8 mouse cellular contexts compared by ENCODE assay signal in the genomic region with DNA sequence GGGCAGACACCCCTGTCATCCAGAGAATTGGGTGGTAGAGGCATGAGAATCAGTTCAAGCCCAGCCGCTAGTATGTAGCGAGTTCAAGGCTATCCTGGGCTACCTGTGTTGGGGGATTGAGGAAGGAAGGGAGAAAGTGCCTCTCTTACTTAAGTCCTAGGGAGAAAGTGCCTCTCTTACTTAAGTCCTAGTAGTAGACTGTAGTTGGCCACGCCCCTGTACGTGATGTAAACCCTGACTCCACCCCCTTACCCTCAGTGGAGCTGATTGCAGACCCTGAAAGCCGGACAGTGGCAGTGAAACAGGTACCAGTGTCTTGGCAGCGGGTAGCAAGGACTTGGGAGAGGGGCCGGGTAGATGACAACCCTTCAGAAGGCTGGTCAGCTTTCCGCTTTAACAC. TPM values are rescaled to one million over a fixed set of nuclear protein-coding genes. Genes with fewer than 3 reads are reported as not detected.
DNase-seq lines count a peak whose midpoint lies in the region; ATAC-seq and TF ChIP-seq lines count a peak whose summit lies in the region.

No protein-coding gene starts in this region.

- no peaks in the 10 kb centered on the region for H3K27me3 ChIP-seq in testis, adult 2 months (ENCODE audit: control insufficient read depth, insufficient read depth, low read length)
- no peaks in the 10 kb centered on the region for H3K27me3 ChIP-seq in embryonic facial prominence, embryonic 12.5 days
- H3K27me3 ChIP-seq in intestine, embryonic 16.5 days (replicated peaks; ENCODE audit: control insufficient read depth, insufficient read depth, low read length): no peaks in the 10 kb centered on the region
- H3K27me3 ChIP-seq in splenic B cell, adult 2 months (ENCODE audit: control insufficient read depth, insufficient read depth, low read length, poor library complexity, severe bottlenecking): no peaks in the 10 kb centered on the region

- ATAC-seq in embryonic facial prominence, embryonic 12.5 days (ENCODE audit: insufficient number of reproducible peaks, insufficient read depth, low FRiP score, low TSS enrichment): no peak
- ATAC-seq in intestine, embryonic 16.5 days: no peak

- H3K36me3 ChIP-seq in testis, adult 2 months (ENCODE audit: control insufficient read depth, insufficient read depth, low read length): no peaks in the 10 kb centered on the region
- H3K36me3 ChIP-seq in embryonic facial prominence, embryonic 12.5 days: peaks cover 18% of the 10 kb centered on the region
- H3K36me3 ChIP-seq in intestine, embryonic 16.5 days (ENCODE audit: control insufficient read depth, insufficient read depth, low read length): peaks cover 6% of the 10 kb centered on the region
- H3K36me3 ChIP-seq in splenic B cell, adult 2 months (ENCODE audit: control insufficient read depth, insufficient read depth, low read length, poor library complexity, severe bottlenecking): no peaks in the 10 kb centered on the region

- WGBS in embryonic facial prominence, embryonic 12.5 days: 30% methylated on average over 8 of the region's 8 CpGs
- WGBS in intestine, embryonic 16.5 days: 31% methylated on average over 8 of the region's 8 CpGs

- peak overlapping the region; percentile 80 for H3K4me2 ChIP-seq in embryonic facial prominence, embryonic 12.5 days (replicated peaks)
- peak overlapping the region; percentile 72 for H3K4me2 ChIP-seq in intestine, embryonic 16.5 days (ENCODE audit: low read depth, low read length)

- H3K4me3 ChIP-seq in testis, adult 2 months (ENCODE audit: control insufficient read depth, low read depth, low read length): peak overlapping the region; percentile 31
- H3K4me3 ChIP-seq in embryonic facial prominence, embryonic 12.5 days: peak overlapping the region; percentile 75
- peak overlapping the region; percentile 90 for H3K4me3 ChIP-seq in intestine, embryonic 16.5 days (ENCODE audit: low read length)

- peak overlapping the region; percentile 78 for H3K9ac ChIP-seq in embryonic facial prominence, embryonic 12.5 days
- H3K9ac ChIP-seq in intestine, embryonic 16.5 days (ENCODE audit: low read depth, low read length): peak overlapping the region; percentile 94

- peaks cover 40% of the 10 kb centered on the region for H3K4me1 ChIP-seq in testis, adult 2 months (ENCODE audit: control insufficient read depth, insufficient read depth, low read length)
- peaks cover 34% of the 10 kb centered on the region for H3K4me1 ChIP-seq in embryonic facial prominence, embryonic 12.5 days
- H3K4me1 ChIP-seq in intestine, embryonic 16.5 days (ENCODE audit: control insufficient read depth, insufficient read depth, low read length): peaks cover 40% of the 10 kb centered on the region

- no peaks in the 10 kb centered on the region for H3K9me3 ChIP-seq in embryonic facial prominence, embryonic 12.5 days
- no peaks in the 10 kb centered on the region for H3K9me3 ChIP-seq in intestine, embryonic 16.5 days (ENCODE audit: control insufficient read depth, low read length)

- TF ChIP-seq POLR2A in testis, adult 2 months (IDR thresholded peaks at IDR 0.05; ENCODE audit: control insufficient read depth, low read depth, low read length): no peak

- no peak for DNase-seq in testis, postnatal 10 days (ENCODE audit: low spot score)
- DNase-seq in lung, postnatal 10 days: peak; percentile 71
- DNase-seq in splenic B cell, adult 2 months (ENCODE audit: low read depth, low spot score): peak; percentile 63
- DNase-seq in layer of hippocampus, postnatal 25 days (ENCODE audit: extremely low spot score in 1 of 2, low spot score in 1 of 2): no peak
- no peak for DNase-seq in layer of hippocampus, adult 18-20 months (ENCODE audit: low spot score in 2 of 2)

- no peak overlapping the region for H3K27ac ChIP-seq in testis, adult 2 months (ENCODE audit: control insufficient read depth, insufficient read depth, low read depth, low read length)
- H3K27ac ChIP-seq in embryonic facial prominence, embryonic 12.5 days: peak overlapping the region; percentile 92; the same call in 1 of the 2 replicates
- H3K27ac ChIP-seq in intestine, embryonic 16.5 days (ENCODE audit: low read length): no peak overlapping the region

- no peak for TF ChIP-seq CTCF in testis, adult 2 months (IDR thresholded peaks at IDR 0.05; ENCODE audit: control insufficient read depth, insufficient read depth, insufficient replicate concordance, low read depth, low read length)

RNA-seq across cellular contexts. Expression of gene Pnkp, which starts 1.0 kb away (rescaled TPM):
- 26.5 and 29.4 TPM in 2 replicates for polyA plus RNA-seq in testis, adult 2 months (2012; rRNA removed)
- polyA plus RNA-seq in embryonic facial prominence, embryonic 12.5 days (2016; fragmentation: Nextera tagmentation; extraction: Ambion mirVana): 29.0 and 30.4 TPM in 2 replicates
- polyA plus RNA-seq in intestine, embryonic 16.5 days (2015; fragmentation: Nextera tagmentation; extraction: Ambion mirVana): 26.6 and 30.6 TPM in 2 replicates
- 10 to 100 TPM; 31.1 to 34.0 TPM for total RNA-seq in layer of hippocampus, postnatal 25 days (2021)
- total RNA-seq in layer of hippocampus, adult 18-20 months (2021): 10 to 100 TPM; 25.3 to 27.8 TPM

RNA-seq across cellular contexts. Expression of gene Tbc1d17, which starts 9.0 kb away (rescaled TPM):
- 24.4 and 28.5 TPM in 2 replicates for polyA plus RNA-seq in testis, adult 2 months (2012; rRNA removed)
- polyA plus RNA-seq in embryonic facial prominence, embryonic 12.5 days (2016; fragmentation: Nextera tagmentation; extraction: Ambion mirVana): 94.3 and 105 TPM in 2 replicates
- polyA plus RNA-seq in intestine, embryonic 16.5 days (2015; fragmentation: Nextera tagmentation; extraction: Ambion mirVana): 73.6 and 77.9 TPM in 2 replicates
- total RNA-seq in layer of hippocampus, postnatal 25 days (2021): 10 to 100 TPM; 59.0 to 61.0 TPM
- 10 to 100 TPM; 67.9 to 70.6 TPM for total RNA-seq in layer of hippocampus, adult 18-20 months (2021)

RNA-seq across cellular contexts. Expression of gene Akt1s1, which starts 9.1 kb away (rescaled TPM):
- 31.5 and 35.7 TPM in 2 replicates for polyA plus RNA-seq in testis, adult 2 months (2012; rRNA removed)
- polyA plus RNA-seq in embryonic facial prominence, embryonic 12.5 days (2016; fragmentation: Nextera tagmentation; extraction: Ambion mirVana): 116 and 120 TPM in 2 replicates
- polyA plus RNA-seq in intestine, embryonic 16.5 days (2015; fragmentation: Nextera tagmentation; extraction: Ambion mirVana): 105 and 107 TPM in 2 replicates
- 10 to 100 TPM; 76.1 to 79.5 TPM for total RNA-seq in layer of hippocampus, postnatal 25 days (2021)
- total RNA-seq in layer of hippocampus, adult 18-20 months (2021): 10 to 100 TPM; 76.2 to 79.7 TPM

RNA-seq across cellular contexts. Expression of gene Ptov1, which starts 11.7 kb away (rescaled TPM):
- 171 and 187 TPM in 2 replicates for polyA plus RNA-seq in testis, adult 2 months (2012; rRNA removed)
- polyA plus RNA-seq in embryonic facial prominence, embryonic 12.5 days (2016; fragmentation: Nextera tagmentation; extraction: Ambion mirVana): 696 and 750 TPM in 2 replicates
- polyA plus RNA-seq in intestine, embryonic 16.5 days (2015; fragmentation: Nextera tagmentation; extraction: Ambion mirVana): 71.8 and 159 TPM in 2 replicates
- total RNA-seq in layer of hippocampus, postnatal 25 days (2021): 100 to 1,000 TPM; 311 to 358 TPM
- total RNA-seq in layer of hippocampus, adult 18-20 months (2021): 100 to 1,000 TPM; 341 to 350 TPM

RNA-seq across cellular contexts. Expression of gene Med25, which starts 34.6 kb away (rescaled TPM):
- polyA plus RNA-seq in testis, adult 2 months (2012; rRNA removed): 143 and 206 TPM in 2 replicates
- polyA plus RNA-seq in embryonic facial prominence, embryonic 12.5 days (2016; fragmentation: Nextera tagmentation; extraction: Ambion mirVana): 113 and 123 TPM in 2 replicates
- polyA plus RNA-seq in intestine, embryonic 16.5 days (2015; fragmentation: Nextera tagmentation; extraction: Ambion mirVana): 86.6 and 98.5 TPM in 2 replicates
- 100 to 1,000 TPM; 105 to 108 TPM for total RNA-seq in layer of hippocampus, postnatal 25 days (2021)
- total RNA-seq in layer of hippocampus, adult 18-20 months (2021): 100 to 1,000 TPM in 1 of 2 experiments, 10 to 100 TPM in 1; 96.8 to 101 TPM

Comparison
In these comparisons a context has a peak if more than half of its experiments do, and no peak if none do; other contexts are left out.
1. H3K4me3 ChIP-seq: peak in every context shown above with its lines; median percentile 90 in intestine, embryonic 16.5 days; 75 in embryonic facial prominence, embryonic 12.5 days; 31 in testis, adult 2 months.
2. DNase-seq: peak in lung, postnatal 10 days (single experiment) and splenic B cell, adult 2 months (single experiment); none in testis, postnatal 10 days (single experiment), layer of hippocampus, postnatal 25 days (0 of 2) and layer of hippocampus, adult 18-20 months (0 of 2).